Mouse (Mus musculus) CH12.LX (cell line): ENCODE measurements around the gene Sclt1.

Experiments
- MAX ChIP-seq: IDR thresholded peaks from 2 replicates; pipeline ENCODE4 v1.6.1; 2011; ENCODE audit warnings: low read length, improper control_type of control experiment
- POLR2A ChIP-seq: IDR thresholded peaks from 2 replicates; pipeline ENCODE4 v1.6.1; 2011; ENCODE audit warnings: low read depth, mild to moderate bottlenecking, improper control_type of control experiment, low read length
- POLR2AphosphoS2 ChIP-seq: IDR thresholded peaks from 2 replicates; pipeline ENCODE4 v1.6.1; 2011; ENCODE audit warnings: low read depth, low read length, improper control_type of control experiment
- TCF12 ChIP-seq: IDR thresholded peaks from 2 replicates; pipeline ENCODE4 v1.6.1; 2014; ENCODE audit warnings: low read depth, mild to moderate bottlenecking, inconsistent platforms, low read length, improper control_type of control experiment

DNA sequence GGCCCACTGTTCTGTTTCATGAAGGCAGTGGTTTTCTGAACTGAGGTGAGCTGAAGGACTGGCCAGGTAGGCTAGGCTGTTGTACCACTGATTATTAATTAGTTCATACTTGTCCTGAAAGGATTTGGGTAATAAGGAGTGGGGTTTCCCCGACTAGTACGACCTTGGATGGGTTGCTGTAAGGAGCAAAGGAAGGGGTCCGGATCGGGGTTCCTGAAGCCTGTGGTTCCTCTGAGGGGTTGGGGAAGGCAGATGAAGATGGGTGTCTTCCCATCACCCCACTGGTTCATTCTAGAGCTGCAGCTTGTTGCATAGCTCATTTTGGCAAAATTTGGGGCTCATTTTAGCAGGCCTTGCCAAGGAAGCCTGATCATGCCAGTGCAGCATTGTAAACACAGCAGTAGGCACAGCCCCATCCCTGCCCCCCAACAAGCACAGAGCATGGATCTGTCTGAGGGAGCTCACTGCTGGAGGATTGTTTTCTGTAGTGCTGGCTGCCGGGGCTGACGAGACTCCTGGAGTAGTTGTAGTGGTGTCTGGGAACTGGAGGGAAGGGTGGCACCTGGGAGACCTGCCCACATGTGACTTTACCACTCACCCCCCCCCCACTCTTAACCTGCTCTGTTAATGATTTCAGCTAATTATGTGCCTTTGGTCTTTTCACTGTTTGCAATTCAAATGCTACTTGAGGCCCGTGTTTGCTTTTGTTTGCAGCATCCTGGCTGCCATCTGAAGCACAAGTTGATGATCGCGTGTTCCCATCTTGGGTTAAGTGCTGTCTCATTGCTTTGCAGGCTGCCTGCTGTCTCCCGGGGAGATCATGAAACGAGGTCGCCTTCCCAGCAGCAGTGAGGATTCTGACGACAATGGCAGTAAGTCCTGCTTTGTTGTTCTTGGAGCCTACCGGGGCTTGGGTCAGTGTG is 161.7 kb downstream of the Sclt1 start:
- no peak for TF ChIP-seq TCF12
- TF ChIP-seq POLR2AphosphoS2: no peak
- TF ChIP-seq POLR2A: no peak
- TF ChIP-seq MAX: no peak
